Mouse (Mus musculus): ENCODE measurements around the gene Hykk. TPM values are rescaled to one million over a fixed set of nuclear protein-coding genes. Genes with fewer than 3 reads are reported as not detected.

Hykk gene
- 0.01 TPM in 2 replicates for polyA plus RNA-seq (2012)

DNA sequence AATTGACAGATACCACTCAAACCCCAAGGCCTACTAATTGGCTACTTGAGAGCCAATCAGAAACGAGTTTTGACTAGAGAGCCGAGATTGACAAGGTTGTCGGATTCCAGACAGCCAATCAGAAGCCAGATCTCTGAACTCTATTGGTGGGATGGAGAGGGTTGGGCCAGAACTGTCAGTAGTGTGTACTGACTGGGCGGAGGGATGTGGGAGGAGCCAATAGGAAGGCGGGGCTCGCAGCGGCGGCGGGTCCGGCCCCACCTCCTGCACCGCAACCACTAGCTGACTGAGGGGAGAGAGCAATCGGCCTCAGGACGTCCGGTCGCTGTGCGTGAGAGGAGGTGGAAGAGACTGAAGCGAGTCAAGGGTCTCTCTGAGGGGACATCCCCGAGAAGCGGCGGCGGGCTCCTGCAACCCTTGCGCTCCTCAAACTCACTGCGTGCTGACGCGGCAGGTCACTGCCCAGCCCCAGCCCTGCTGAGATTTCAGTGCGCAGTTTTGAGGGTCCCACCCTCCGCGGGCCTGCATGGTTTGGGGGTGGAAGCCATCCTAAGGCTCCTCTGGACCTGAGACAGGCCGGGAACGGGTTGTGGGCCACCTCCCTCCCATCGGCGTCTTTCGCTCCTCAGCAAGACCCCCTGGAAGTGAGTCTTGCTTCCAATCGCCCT lies at the start of gene Hykk:
Gene Hykk (plus strand): TSS at position 274 of the 668 bp plus-strand sequence.

DNA sequence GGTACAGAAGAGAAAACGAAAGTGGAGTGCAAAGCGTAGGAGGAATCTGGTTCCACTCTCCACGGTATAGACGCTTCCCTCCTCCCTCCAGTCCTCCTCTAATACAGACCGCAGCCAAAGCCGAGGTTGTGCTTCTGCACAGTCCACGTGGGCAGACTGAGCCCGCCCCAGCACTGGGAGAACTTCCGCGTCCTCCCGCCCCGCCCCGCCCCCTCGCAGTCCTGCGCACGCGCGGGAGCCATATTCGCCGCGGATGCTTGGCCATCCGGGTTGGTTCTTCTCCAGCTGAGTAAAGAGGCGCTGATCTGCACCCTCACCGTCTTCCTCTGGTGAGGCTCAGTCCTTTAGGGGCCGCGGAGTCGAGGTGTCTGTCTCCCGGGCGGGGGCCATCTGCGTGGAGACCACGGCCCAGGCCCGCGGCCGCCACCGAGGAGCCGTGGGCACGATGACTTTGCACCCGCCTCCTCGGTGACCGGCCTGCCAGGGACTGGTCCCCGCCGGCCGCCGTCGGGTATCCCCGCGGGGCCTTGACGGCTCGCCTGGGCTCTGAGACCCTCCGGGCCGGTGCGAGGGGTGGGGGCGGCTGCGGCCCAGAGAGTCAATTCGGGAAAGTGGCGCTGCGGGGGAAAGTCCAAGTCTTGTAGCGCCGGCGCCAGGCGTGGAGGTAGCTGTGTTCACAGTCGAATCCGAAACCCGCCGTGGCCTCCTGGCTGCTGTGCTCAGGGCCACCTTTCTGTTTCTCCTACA lies 33.7 kb downstream of the Hykk start, which contains the start of the genes Psma4 and AY074887:
Gene Psma4 (plus strand): TSS at position 216 of the 747 bp plus-strand sequence.
Gene AY074887 (minus strand): TSS at position 424 of the 747 bp plus-strand sequence.

DNA sequence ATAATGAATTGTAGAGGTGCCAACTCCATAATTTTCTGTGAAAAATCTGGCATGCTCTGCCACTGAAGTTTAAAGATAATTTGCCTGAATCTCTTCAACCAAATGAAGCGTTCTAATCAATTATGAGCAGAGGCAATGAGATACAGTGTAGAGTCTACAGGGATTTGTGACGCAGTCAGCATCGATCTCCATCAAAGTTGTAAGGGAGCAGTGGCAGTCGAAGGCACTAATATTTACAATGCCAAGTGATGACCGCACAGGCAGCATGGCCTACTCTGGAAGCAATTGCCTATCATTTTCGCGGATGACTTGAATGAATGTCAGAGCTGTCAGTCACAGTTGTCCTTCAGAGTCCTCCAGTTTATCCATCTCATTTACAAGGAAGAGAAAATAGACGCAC lies 63.6 kb downstream of the Hykk start, which contains the start of gene Chrna5:
Gene Chrna5 (plus strand): TSS at position 207 of the 400 bp plus-strand sequence.

Other genes starting within 250 kb of the Hykk start
- 4.2 and 5.9 TPM in 2 replicates for gene Dnaja4, start 218.4 kb upstream of the Hykk start, polyA plus RNA-seq (2012)
- gene Wdr61, start 182.8 kb upstream of the Hykk start, polyA plus RNA-seq (2012), result 18.5 and 20.0 TPM in 2 replicates
- gene Crabp1, start 152.5 kb upstream of the Hykk start, polyA plus RNA-seq (2012), result not detected in 2 replicates
- gene Ireb2, start 53.5 kb upstream of the Hykk start, polyA plus RNA-seq (2012), result 1.2 and 1.4 TPM in 2 replicates
- 18.3 and 22.7 TPM in 2 replicates for gene Psma4, start 33.5 kb downstream of the Hykk start, polyA plus RNA-seq (2012)
- gene AY074887, start 33.7 kb downstream of the Hykk start, polyA plus RNA-seq (2012), result not detected in 2 replicates
- not detected in 2 replicates for gene Chrna5, start 63.6 kb downstream of the Hykk start, polyA plus RNA-seq (2012)
- gene Chrna3, start 109.3 kb downstream of the Hykk start, polyA plus RNA-seq (2012), result not detected in 2 replicates
- not detected in 2 replicates for gene Chrnb4, start 131.5 kb downstream of the Hykk start, polyA plus RNA-seq (2012)
- gene Ube2q2, start 231.6 kb downstream of the Hykk start, polyA plus RNA-seq (2012), result 21.2 and 23.5 TPM in 2 replicates